Mouse (Mus musculus) spleen, embryonic (tissue): ENCODE results near the gene Cfap36.

ENCODE experiments used
- CTCF ChIA-PET: fragments of 350-600 bp; sonication (Branson Sonifier 250); formaldehyde crosslinking; loops from one replicate; lab custom pipeline; 2022; lab: Charles Lee

Cfap36 gene

GRCm38 (mm10) chr11:29246883-29247650, at the start of gene Cfap36:
Gene Cfap36 (minus strand): TSS chr11:29247409.
- CTCF ChIA-PET: interaction anchor here (1.1 kb wide), 1 partner anchor 631 kb away, joined by 3 read pairs; no protein-coding TSS in a partner anchor

DNA sequence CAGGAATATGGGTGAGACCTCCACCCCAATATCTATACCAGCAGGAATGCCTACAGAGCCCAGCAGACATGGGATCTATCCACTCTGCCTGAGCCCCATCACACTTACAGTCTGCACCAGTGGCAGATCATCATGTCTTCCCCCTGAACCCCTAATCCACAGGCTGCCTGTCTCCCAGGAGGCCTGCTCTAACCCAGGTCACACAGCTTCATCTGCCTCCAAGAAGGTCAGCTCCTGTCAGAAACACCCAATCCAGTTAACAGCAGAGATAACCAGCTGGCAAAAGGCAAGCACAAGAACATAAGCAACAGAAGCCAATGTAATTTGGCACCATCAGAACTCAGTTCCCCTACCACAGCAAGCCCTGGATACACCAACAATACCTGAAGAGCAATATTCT, 40.1 kb upstream of the Cfap36 start:
- CTCF ChIA-PET: no interaction called here

DNA sequence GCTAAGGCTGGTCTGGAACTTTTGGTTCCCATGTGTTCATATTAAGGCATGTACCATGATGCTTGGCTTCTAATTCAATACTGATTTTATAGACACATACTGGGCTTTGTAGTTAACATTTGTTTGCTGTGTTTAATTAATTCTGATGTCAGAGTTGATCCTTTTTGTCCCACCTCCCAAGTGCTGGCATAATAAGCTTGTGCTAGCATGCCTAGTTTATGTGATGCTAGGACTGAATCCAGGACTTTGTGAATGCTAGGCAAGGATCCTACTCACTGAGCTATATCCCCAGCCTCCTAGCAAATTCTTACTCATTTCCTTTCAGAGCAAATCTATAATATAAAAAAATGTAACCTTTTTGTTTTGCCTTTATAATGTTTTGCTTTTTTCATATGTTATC, 38.8 kb upstream of the Cfap36 start:
- CTCF ChIA-PET: interaction anchor here (0.6 kb wide), 1 partner anchor 462 kb away, joined by 6 read pairs; no protein-coding TSS in a partner anchor

- CTCF ChIA-PET: no interaction called here
Measured at GRCm38 (mm10) chr11:29274758-29275157, 27.5 kb upstream of the Cfap36 start.

DNA sequence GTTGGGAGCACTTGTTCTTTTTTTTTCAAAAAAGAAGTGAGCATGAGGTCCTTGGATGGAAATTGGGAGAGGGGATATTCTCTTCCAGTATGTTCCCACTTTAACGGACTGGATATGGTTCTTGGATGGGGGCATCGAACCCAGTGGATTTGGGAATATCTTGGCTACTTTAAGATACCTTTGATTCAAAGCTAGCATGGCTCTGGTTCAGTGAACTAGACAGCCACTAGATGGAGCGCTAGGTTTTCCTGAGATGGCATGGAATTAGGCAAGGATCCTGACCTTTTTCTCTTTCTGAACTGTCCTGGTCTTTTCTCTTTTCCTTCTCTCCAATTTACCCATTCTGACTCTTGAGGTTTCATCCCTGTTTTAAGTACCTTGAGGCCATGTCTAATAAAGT, 20.6 kb upstream of the Cfap36 start:
- CTCF ChIA-PET: interaction anchor here (0.6 kb wide), 1 partner anchor 9 kb away, joined by 4 read pairs; no protein-coding TSS in a partner anchor

- CTCF ChIA-PET: interaction anchor here (0.5 kb wide), 1 partner anchor 44 kb away, joined by 22 read pairs; no protein-coding TSS in a partner anchor
Measured at GRCm38 (mm10) chr11:29254643-29255042, 7.4 kb upstream of the Cfap36 start.

- CTCF ChIA-PET: interaction anchor here (1.1 kb wide), 1 partner anchor 630 kb away, joined by 3 read pairs; no protein-coding TSS in a partner anchor
Measured at GRCm38 (mm10) chr11:29248386-29248785, 1.2 kb upstream of the Cfap36 start.

GRCm38 (mm10) chr11:29247725-29248124, 516 bp upstream of the Cfap36 start:
- CTCF ChIA-PET: interaction anchor here (1.1 kb wide), 1 partner anchor 630 kb away, joined by 3 read pairs; no protein-coding TSS in a partner anchor

DNA sequence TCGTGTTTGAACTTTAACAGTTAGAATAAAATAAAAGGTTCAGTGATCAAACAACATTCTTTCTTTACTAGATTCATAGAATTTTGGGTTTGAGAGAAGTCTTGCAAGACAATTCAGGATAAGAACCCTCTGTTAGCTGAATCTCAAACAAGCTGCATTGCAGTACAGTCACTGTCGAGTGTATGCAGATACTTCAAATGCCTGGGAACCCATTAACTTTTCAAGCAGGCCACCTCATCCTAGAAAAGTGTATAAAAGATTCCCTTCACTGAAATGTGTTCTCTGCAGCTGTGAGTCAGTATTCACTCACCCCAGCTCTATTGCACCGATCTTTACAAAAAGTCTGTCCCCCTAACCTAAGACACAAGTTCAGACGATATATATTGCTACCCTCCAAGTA, 1.2 kb downstream of the Cfap36 start:
- CTCF ChIA-PET: interaction anchor here (0.9 kb wide), 1 partner anchor 322 kb away, joined by 3 read pairs; no protein-coding TSS in a partner anchor

- CTCF ChIA-PET: no interaction called here
Measured at GRCm38 (mm10) chr11:29241961-29242360, 5.2 kb downstream of the Cfap36 start.

DNA sequence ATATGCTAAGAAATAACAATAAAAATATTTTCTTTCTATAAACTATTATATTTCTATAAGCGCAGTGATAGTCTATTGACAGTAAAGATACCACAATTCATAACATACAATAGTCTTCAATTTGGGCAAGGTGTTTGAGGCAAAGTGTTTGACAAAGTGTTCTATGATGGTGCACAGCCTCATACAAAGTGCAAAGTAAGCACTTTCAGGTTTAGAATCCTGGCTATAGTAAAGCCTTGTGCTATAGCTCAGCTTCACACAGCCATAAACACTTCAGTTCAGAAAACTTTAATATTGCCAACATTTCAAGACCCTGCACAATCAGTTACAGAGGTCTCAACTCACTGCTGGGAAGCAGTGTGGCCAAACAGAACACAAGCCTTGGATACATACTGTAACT, 7.9 kb downstream of the Cfap36 start:
- CTCF ChIA-PET: no interaction called here

DNA sequence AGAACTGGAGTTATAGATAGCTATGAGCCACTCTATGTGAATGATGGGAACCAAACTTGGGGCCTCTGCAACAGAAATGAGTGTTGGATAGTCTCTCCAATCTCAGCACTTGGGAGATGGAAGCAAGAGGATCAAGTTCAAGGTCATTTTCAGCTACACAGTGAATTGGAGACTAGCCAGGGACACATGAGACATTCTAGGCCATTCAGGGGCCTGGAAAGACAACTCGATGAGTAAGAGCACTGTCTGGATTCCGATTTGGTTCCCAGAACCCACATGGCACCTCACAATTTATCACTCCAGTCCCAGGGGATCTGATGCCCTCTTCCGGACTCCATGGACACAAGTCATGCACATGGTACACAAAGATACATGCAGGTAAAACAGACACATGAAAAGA, 8.7 kb downstream of the Cfap36 start:
- CTCF ChIA-PET: no interaction called here

DNA sequence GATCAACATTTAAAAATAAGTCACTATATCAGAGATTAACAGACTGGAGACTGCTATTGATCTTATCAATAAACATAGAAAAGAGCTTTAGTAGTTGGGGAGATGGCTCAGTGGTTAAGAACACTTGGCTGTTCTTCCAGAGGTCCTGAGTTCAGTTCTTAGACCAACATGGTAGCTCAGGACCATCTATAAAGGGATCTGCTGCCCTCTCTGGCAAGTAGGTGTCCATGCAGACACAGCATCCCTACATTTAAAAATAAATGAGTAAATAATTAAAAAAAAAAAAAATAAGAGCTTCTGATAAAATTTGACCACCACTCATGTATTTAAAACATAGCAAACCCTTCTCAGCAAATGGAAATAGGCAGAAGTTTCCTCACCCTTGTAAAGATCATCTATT, 9.2 kb downstream of the Cfap36 start:
- CTCF ChIA-PET: no interaction called here

GRCm38 (mm10) chr11:29237364-29237763, 9.8 kb downstream of the Cfap36 start:
- CTCF ChIA-PET: no interaction called here

GRCm38 (mm10) chr11:29233569-29233968, 13.6 kb downstream of the Cfap36 start:
- CTCF ChIA-PET: no interaction called here

DNA sequence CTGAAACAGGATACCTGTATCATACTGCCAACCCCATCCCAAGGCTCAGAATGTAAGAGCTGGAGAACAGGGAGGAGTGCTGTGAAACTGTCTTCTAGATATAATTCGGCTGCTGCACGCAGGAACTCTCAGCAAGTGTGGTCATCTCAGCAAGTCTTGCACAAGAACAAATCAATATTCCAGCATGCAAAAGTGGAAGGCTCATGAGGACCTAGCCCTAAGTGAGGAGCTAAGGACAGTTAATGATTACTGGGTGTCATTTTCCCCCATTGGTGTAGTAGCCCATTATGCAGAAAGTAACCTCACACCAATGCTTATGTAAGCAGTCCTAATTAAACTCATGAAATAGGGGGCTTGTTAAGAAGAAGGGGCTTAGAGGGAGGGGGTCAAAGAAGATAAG, 18.3 kb downstream of the Cfap36 start:
- CTCF ChIA-PET: no interaction called here

DNA sequence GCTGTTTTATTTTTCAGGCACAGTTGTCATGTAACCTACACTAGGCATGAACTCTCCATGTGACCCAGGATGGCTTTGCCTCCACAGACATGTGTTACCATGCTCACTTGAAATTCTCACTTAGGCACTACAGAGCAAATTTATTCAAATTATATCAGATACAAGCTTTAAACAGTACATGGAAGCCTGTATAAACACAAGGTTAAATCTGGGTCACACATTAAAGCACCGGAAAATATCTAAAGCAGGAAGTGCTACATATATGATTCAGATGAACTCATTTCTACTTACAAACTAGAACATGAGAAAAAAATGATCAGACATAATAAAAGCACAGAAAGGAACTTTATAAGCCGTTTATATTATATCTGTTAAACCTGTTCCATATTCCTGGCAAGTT, 22.5 kb downstream of the Cfap36 start:
- CTCF ChIA-PET: no interaction called here

GRCm38 (mm10) chr11:29222310-29222709, 24.9 kb downstream of the Cfap36 start:
- CTCF ChIA-PET: no interaction called here

DNA sequence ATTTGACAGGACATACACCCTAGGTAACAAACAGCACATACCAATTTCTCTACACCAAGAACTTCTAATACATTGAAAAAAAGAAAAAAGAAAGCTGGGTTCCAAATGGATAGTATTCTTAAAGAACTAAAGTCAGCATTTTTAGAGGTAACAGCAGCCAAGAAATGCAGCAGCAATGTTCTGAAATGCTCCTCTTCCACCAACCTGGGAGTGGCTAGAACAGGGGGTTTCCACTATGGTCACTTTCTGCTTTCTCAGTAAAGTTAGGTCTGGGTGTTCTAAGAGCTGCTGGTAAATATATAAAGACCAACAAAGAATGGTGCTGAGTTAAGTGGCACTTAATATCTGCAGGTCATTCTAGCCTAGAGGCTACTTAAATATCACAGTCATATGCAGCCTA, 28.2 kb downstream of the Cfap36 start:
- CTCF ChIA-PET: no interaction called here

DNA sequence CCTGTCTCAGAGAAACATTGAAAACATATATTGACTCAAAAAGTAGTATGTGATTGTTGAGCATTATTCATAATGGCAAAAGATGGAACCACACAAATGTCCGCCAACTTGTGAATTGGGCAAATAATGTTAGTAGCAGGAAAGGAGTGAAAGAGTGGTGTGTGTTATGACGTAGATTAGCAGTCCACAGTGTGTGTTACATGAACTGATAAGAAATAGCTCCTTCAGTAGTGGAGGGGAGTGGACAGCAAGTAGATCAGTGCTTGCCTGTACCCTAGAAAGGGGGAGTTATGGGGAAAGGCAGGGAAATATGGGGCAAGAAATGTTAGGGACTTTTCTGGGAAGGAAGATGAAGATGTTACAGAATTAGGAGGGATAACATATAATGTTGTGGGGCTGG, 31.0 kb downstream of the Cfap36 start:
- CTCF ChIA-PET: no interaction called here

- CTCF ChIA-PET: no interaction called here
Measured at GRCm38 (mm10) chr11:29209774-29210173, 37.4 kb downstream of the Cfap36 start.

GRCm38 (mm10) chr11:29203653-29204052, 43.6 kb downstream of the Cfap36 start:
- CTCF ChIA-PET: interaction anchor here (0.6 kb wide), 1 partner anchor 37 kb away, joined by 3 read pairs; no protein-coding TSS in a partner anchor

DNA sequence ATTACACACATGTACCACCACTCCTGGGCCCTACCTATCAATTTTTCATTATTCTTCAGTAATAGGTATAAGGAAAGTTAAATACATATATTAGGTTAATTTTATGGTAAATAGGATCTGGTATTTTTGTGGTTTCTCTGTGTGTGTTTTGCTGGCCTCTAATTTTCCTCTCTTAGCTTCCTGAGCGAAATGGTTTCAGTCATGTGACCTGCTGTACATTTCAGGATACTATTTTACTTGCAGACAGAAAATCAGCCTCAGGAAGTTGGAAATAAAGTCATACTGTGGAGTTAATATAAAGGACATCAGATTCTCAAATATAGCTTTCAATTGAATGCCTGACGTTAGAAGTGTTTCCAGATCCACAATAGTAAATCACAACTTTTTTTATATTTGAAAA, 58.2 kb downstream of the Cfap36 start:
- CTCF ChIA-PET: interaction anchor here (0.6 to 0.7 kb wide), 3 partner anchors 9 to 309 kb away, joined by 3 to 5 read pairs (median 4); no protein-coding TSS in a partner anchor
